Mouse (Mus musculus) olfactory bulb, adult 2 months (tissue): Measurements from ENCODE around the gene Galnt17.

Experiments
- CTCF ChIP-seq: fragments of 200-500 bp; IDR thresholded peaks from 2 replicates; pipeline ENCODE4 v1.5.1; 2012; ENCODE audit warnings: low read depth, mild to moderate bottlenecking, low read length, moderate library complexity; ENCODE audit not compliant: insufficient read depth
- POLR2A ChIP-seq: fragments of 200-500 bp; IDR thresholded peaks from 2 replicates; pipeline ENCODE4 v1.6.1; 2012; ENCODE audit warnings: mild to moderate bottlenecking, low read depth, low read length, moderate library complexity; ENCODE audit not compliant: insufficient read depth

GRCm38 (mm10) chr5:131016066-131016465 is 292.2 kb downstream of the Galnt17 start:
- no peak for TF ChIP-seq POLR2A
- TF ChIP-seq CTCF: no peak
